Mouse (Mus musculus): ENCODE results near the gene Abca13.
"Not testable (repeated sequence)": the region's sequence is repeated elsewhere in the genome, so short reads cannot be mapped to it uniquely, and the experiment has no call there.

Gene Abca13

GRCm38 (mm10) chr11:9191555-9192131 is at the start of gene Abca13:
Gene Abca13 (plus strand): TSS chr11:9191942.
- peak; percentile 55 for DNase-seq

GRCm38 (mm10) chr11:9145113-9145512 is 46.6 kb upstream of the Abca13 start:
- no peak for DNase-seq

- no peak for DNase-seq
These were observed 45.6 kb upstream of the Abca13 start for GRCm38 (mm10) chr11:9146115-9146514.

GRCm38 (mm10) chr11:9146683-9147082 is 45.1 kb upstream of the Abca13 start:
- no peak for DNase-seq

GRCm38 (mm10) chr11:9148206-9148605 is 43.5 kb upstream of the Abca13 start:
- no peak for DNase-seq

- not testable (repeated sequence) for DNase-seq
These were observed 41.3 kb upstream of the Abca13 start for GRCm38 (mm10) chr11:9150403-9150802.

- DNase-seq = peak; percentile 77
These were observed 31.8 kb upstream of the Abca13 start for GRCm38 (mm10) chr11:9159953-9160352.

GRCm38 (mm10) chr11:9167331-9167730 is 24.4 kb upstream of the Abca13 start:
- DNase-seq = peak; percentile 43

- DNase-seq = no peak
These were observed 10.3 kb upstream of the Abca13 start for GRCm38 (mm10) chr11:9181477-9181876.

- DNase-seq = peak; percentile 18
These were observed 2.3 kb upstream of the Abca13 start for GRCm38 (mm10) chr11:9189471-9189870.

- peak; percentile 88 for DNase-seq
These were observed 779 bp upstream of the Abca13 start for GRCm38 (mm10) chr11:9190772-9191554.

- no peak for DNase-seq
These were observed 3.1 kb downstream of the Abca13 start for GRCm38 (mm10) chr11:9194861-9195260.

GRCm38 (mm10) chr11:9199868-9200267 is 8.1 kb downstream of the Abca13 start:
- DNase-seq = no peak

- DNase-seq = no peak
These were observed 19.0 kb downstream of the Abca13 start for GRCm38 (mm10) chr11:9210707-9211106.

- DNase-seq = no peak
These were observed 21.8 kb downstream of the Abca13 start for GRCm38 (mm10) chr11:9213580-9213979.

GRCm38 (mm10) chr11:9216252-9216651 is 24.5 kb downstream of the Abca13 start:
- no peak for DNase-seq

GRCm38 (mm10) chr11:9220501-9220900 is 28.8 kb downstream of the Abca13 start:
- no peak for DNase-seq

- no peak for DNase-seq
These were observed 29.9 kb downstream of the Abca13 start for GRCm38 (mm10) chr11:9221646-9222045.

GRCm38 (mm10) chr11:9226399-9226798 is 34.7 kb downstream of the Abca13 start:
- DNase-seq = no peak

GRCm38 (mm10) chr11:9249627-9250026 is 57.9 kb downstream of the Abca13 start:
- not testable (repeated sequence) for DNase-seq

GRCm38 (mm10) chr11:9263072-9263471 is 71.3 kb downstream of the Abca13 start:
- not testable (repeated sequence) for DNase-seq

GRCm38 (mm10) chr11:9269090-9269489 is 77.3 kb downstream of the Abca13 start:
- no peak for DNase-seq

GRCm38 (mm10) chr11:9285204-9285603 is 93.5 kb downstream of the Abca13 start:
- DNase-seq = no peak

GRCm38 (mm10) chr11:9285759-9286158 is 94.0 kb downstream of the Abca13 start:
- no peak for DNase-seq

GRCm38 (mm10) chr11:9291168-9291567 is 99.4 kb downstream of the Abca13 start:
- DNase-seq = no peak
